Mouse (Mus musculus): ENCODE measurements around the gene Gm14862.

Gm14862 gene

DNA sequence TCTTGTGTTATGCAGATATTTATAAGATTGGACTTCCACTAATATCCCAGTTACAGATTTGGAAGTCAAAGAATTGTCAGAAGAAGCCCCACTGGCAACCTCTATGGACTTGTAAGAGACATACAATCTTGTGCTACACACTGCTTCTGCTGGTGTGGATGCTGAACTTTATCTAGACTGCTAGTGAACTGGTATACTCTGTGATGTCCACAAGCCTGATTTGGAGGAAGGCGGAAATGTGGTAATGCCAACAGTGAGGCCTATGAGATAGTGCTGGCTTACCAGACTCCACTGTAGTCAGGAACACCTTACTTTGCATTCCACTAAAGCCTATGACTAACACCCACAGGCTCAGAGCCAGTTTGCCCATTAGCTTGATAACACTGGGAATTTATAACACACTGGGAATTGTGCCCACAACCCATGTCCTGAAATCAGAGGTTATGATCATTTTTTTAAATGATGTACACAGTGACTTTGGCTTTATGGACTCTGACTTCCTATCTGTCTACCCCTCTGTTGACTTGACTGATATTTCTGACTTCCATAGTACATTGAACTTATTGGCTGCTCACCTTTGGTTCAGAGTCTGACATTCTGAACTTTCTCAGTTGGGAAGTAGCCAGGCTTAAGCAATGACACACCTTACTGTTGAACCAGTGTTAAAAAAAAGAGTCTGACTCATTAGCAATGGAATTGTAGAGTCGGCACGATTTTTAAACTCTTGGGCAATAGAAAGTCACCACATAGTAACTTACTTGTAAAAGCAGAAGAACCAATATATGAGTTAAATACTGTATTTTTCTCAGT is 34.1 kb downstream of the Gm14862 start:
- no peak for DNase-seq

GRCm38 (mm10) chrX:9221736-9222135 is 35.0 kb downstream of the Gm14862 start:
- no peak for DNase-seq

GRCm38 (mm10) chrX:9221206-9221605 is 35.5 kb downstream of the Gm14862 start:
- DNase-seq = peak in 1 of 2 experiments; percentile 50

DNA sequence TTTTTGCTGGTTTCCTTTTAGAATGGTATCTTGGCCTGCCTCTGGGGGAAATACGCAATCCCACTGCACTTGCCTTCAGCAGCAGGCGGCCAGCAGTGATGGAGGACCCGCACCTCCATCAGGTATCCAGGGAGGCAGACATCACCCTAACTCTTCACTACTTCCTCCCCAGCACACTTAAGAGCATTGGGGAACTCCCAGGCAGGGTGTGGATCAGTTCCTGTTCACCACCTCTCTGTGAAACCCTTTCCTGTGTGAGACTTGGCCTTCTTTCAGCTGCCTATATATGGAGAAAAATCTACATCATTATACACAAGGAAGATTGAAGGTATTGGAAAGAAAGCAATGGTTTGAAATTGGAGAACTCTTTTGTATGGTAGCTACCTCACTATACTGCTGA is 37.1 kb downstream of the Gm14862 start:
- DNase-seq = peak; percentile 7 to 12

DNA sequence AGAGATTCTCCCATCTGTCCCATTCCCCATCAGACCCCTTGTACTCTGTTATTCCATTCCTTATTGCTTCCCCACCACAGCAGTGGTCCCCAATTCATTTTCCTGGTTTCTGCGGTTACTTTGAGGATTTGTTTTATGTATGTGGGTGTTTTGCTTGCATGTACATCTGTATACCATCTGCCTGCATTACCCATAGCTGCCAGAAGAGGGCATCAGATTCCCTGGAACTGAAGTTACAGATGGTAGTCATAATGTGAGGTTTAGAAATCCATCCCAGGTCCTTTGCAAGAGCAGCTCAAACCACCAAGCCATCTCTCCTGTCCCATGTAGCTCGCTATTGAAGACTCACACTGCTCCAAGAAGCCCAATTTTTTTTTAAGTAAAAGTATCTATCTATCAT is 40.5 kb downstream of the Gm14862 start:
- peak in 1 of 2 experiments; percentile 25 for DNase-seq

GRCm38 (mm10) chrX:9205121-9205520 is 51.6 kb downstream of the Gm14862 start:
- DNase-seq = no peak

GRCm38 (mm10) chrX:9202781-9203405 is 53.8 kb downstream of the Gm14862 start:
- DNase-seq = no peak

GRCm38 (mm10) chrX:9201954-9202353 is 54.7 kb downstream of the Gm14862 start:
- no peak for DNase-seq
